Mouse (Mus musculus) neural tube, embryonic 14.5 days (tissue): ENCODE measurements at regions not wholly inside any gene's neighbourhood (a gene's known extent, or its start where the extent isn't known, plus 50 kb on each side); places are given as distances from the start of the nearest gene placed in this dataset.

Source experiments
- ATAC-seq: fragments of 200-750 bp; cut with Nextera tagmentation; 2 replicates; pipeline ENCODE4 v1.8.0; 2017; ENCODE audit warnings: low read depth, mild to moderate bottlenecking, moderate TSS enrichment, moderate library complexity
- H3K27ac ChIP-seq: fragments of 300-500 bp; sonication (generic); 2 replicates; pipeline ENCODE4 v1.5.1; 2014; ENCODE audit warnings: low read depth, mild to moderate bottlenecking, control low read depth, low read length, moderate library complexity, mixed read lengths
- H3K27me3 ChIP-seq: fragments of 300-500 bp; sonication (generic); 2 replicates; pipeline ENCODE4 v1.6.1; 2014; ENCODE audit warnings: low read length; ENCODE audit not compliant: control insufficient read depth, insufficient read depth
- H3K36me3 ChIP-seq: fragments of 300-500 bp; sonication (generic); 2 replicates; pipeline ENCODE4 v1.6.1; 2014; ENCODE audit warnings: low read length, mixed read lengths; ENCODE audit not compliant: control insufficient read depth, insufficient read depth
- H3K4me1 ChIP-seq: fragments of 300-500 bp; sonication (generic); 2 replicates; pipeline ENCODE4 v1.6.1; 2014; ENCODE audit warnings: low read length; ENCODE audit not compliant: control insufficient read depth, insufficient read depth
- H3K4me2 ChIP-seq: fragments of 300-500 bp; sonication (generic); 2 replicates; pipeline ENCODE4 v1.6.1; 2014; ENCODE audit warnings: mild to moderate bottlenecking, low read depth, low read length, control low read depth
- H3K4me3 ChIP-seq: fragments of 300-500 bp; sonication (generic); 2 replicates; pipeline ENCODE4 v1.5.1; 2014; ENCODE audit warnings: low read depth, low read length, control low read depth, mixed read lengths
- H3K9ac ChIP-seq: fragments of 300-500 bp; sonication (generic); replicated peaks from 2 replicates; pipeline ENCODE4 v1.6.1; 2014; ENCODE audit warnings: low read depth, mild to moderate bottlenecking, control low read depth, low read length, mixed read lengths
- H3K9me3 ChIP-seq: fragments of 300-500 bp; sonication (generic); 2 replicates; pipeline ENCODE4 v1.6.1; 2016; ENCODE audit warnings: low read length; ENCODE audit not compliant: control insufficient read depth
- WGBS: fragments of 180-500 bp; shearing (Covaris S2); extraction: QIAGEN DNeasy Blood & Tissue Kit; methylation state at CpG from one replicate; pipeline ENCODE4 v1.1.7; 2014; 5-methylcytosine and 5-hydroxymethylcytosine counted together

- Histone ChIP-seq H3K4me3 (no peak overlapping the region), H3K36me3 (no peaks in the 10 kb centered on the region), H3K27me3 (no peaks in the 10 kb centered on the region), H3K4me1 (no peaks in the 10 kb centered on the region), H3K9me3 (no peaks in the 10 kb centered on the region), H3K4me2 (no peak overlapping the region), H3K27ac (no peak overlapping the region), H3K9ac (no peak overlapping the region)
- ATAC-seq: no peak
- WGBS: 80% methylated on average over 1 of the region's 1 CpGs
Observed at GRCm38 (mm10) chr13:114684298-114684697, 133.7 kb upstream of the Mocs2 start.

GRCm38 (mm10) chr13:114685368-114685767 is 132.7 kb upstream of the Mocs2 start:
- no peak overlapping the region for H3K4me3 ChIP-seq
- ATAC-seq: no peak
- no peaks in the 10 kb centered on the region for H3K36me3 ChIP-seq
- no peak overlapping the region for H3K27ac ChIP-seq
- WGBS: 55% methylated on average over 4 of the region's 4 CpGs
- H3K9ac ChIP-seq: no peak overlapping the region
- no peak overlapping the region for H3K4me2 ChIP-seq
- H3K4me1 ChIP-seq: no peaks in the 10 kb centered on the region
- no peaks in the 10 kb centered on the region for H3K9me3 ChIP-seq
- H3K27me3 ChIP-seq: no peaks in the 10 kb centered on the region

GRCm38 (mm10) chr13:114712601-114713000 is 105.4 kb upstream of the Mocs2 start:
- Histone ChIP-seq H3K4me2 (no peak overlapping the region), H3K4me1 (no peaks in the 10 kb centered on the region), H3K27ac (no peak overlapping the region), H3K36me3 (no peaks in the 10 kb centered on the region), H3K9ac (no peak overlapping the region), H3K27me3 (no peaks in the 10 kb centered on the region), H3K9me3 (no peaks in the 10 kb centered on the region), H3K4me3 (no peak overlapping the region)
- 65% methylated on average over 2 of the region's 2 CpGs for WGBS
- ATAC-seq: no peak

GRCm38 (mm10) chr13:114719771-114720170 is 98.3 kb upstream of the Mocs2 start:
- H3K36me3 ChIP-seq: no peaks in the 10 kb centered on the region
- H3K4me3 ChIP-seq: no peak overlapping the region
- no peak overlapping the region for H3K27ac ChIP-seq
- H3K4me2 ChIP-seq: no peak overlapping the region
- no peak for ATAC-seq
- 81% methylated on average over 4 of the region's 4 CpGs for WGBS
- H3K9ac ChIP-seq: no peak overlapping the region
- H3K27me3 ChIP-seq: no peaks in the 10 kb centered on the region
- H3K9me3 ChIP-seq: no peaks in the 10 kb centered on the region
- H3K4me1 ChIP-seq: no peaks in the 10 kb centered on the region

GRCm38 (mm10) chr13:114726828-114727227 is 91.2 kb upstream of the Mocs2 start:
- Histone ChIP-seq H3K27me3 (no peaks in the 10 kb centered on the region), H3K4me1 (no peaks in the 10 kb centered on the region), H3K27ac (no peak overlapping the region), H3K4me2 (no peak overlapping the region), H3K9me3 (no peaks in the 10 kb centered on the region), H3K4me3 (no peak overlapping the region), H3K36me3 (no peaks in the 10 kb centered on the region), H3K9ac (no peak overlapping the region)
- no peak for ATAC-seq
- 89% methylated on average over 4 of the region's 4 CpGs for WGBS

- Histone ChIP-seq H3K4me3 (no peak overlapping the region), H3K9me3 (no peaks in the 10 kb centered on the region), H3K9ac (no peak overlapping the region), H3K36me3 (no peaks in the 10 kb centered on the region), H3K4me2 (no peak overlapping the region), H3K27ac (no peak overlapping the region), H3K4me1 (no peaks in the 10 kb centered on the region), H3K27me3 (no peaks in the 10 kb centered on the region)
- 89% methylated on average over 7 of the region's 7 CpGs for WGBS
- no peak for ATAC-seq
Observed at GRCm38 (mm10) chr13:114735066-114735465, 83.0 kb upstream of the Mocs2 start.

GRCm38 (mm10) chr13:114736066-114736465 is 82.0 kb upstream of the Mocs2 start:
- ATAC-seq: no peak
- no peak overlapping the region for H3K4me3 ChIP-seq
- H3K9ac ChIP-seq: no peak overlapping the region
- no peaks in the 10 kb centered on the region for H3K9me3 ChIP-seq
- H3K27ac ChIP-seq: no peak overlapping the region
- H3K27me3 ChIP-seq: no peaks in the 10 kb centered on the region
- H3K4me2 ChIP-seq: no peak overlapping the region
- no peaks in the 10 kb centered on the region for H3K36me3 ChIP-seq
- no peaks in the 10 kb centered on the region for H3K4me1 ChIP-seq
- WGBS: 95% methylated on average over 4 of the region's 4 CpGs

GRCm38 (mm10) chr13:114742534-114742933 is 75.5 kb upstream of the Mocs2 start:
- no peaks in the 10 kb centered on the region for H3K4me1 ChIP-seq
- H3K9ac ChIP-seq: no peak overlapping the region
- H3K4me3 ChIP-seq: no peak overlapping the region
- 89% methylated on average over 3 of the region's 3 CpGs for WGBS
- H3K36me3 ChIP-seq: no peaks in the 10 kb centered on the region
- H3K27me3 ChIP-seq: no peaks in the 10 kb centered on the region
- no peak overlapping the region for H3K27ac ChIP-seq
- no peak overlapping the region for H3K4me2 ChIP-seq
- H3K9me3 ChIP-seq: no peaks in the 10 kb centered on the region
- ATAC-seq: no peak

- ATAC-seq: no peak
Observed at GRCm38 (mm10) chr13:114745814-114746213, 72.2 kb upstream of the Mocs2 start.

GRCm38 (mm10) chr13:114757459-114757858 is 60.6 kb upstream of the Mocs2 start:
- no peak overlapping the region for H3K4me3 ChIP-seq
- ATAC-seq: no peak

More at GRCm38 (mm10) chr13:114745814-114746213, 72.2 kb upstream of the Mocs2 start:
- Histone ChIP-seq H3K4me2 (no peak overlapping the region), H3K4me3 (no peak overlapping the region), H3K9me3 (no peaks in the 10 kb centered on the region), H3K27ac (no peak overlapping the region), H3K9ac (no peak overlapping the region), H3K4me1 (no peaks in the 10 kb centered on the region), H3K27me3 (no peaks in the 10 kb centered on the region), H3K36me3 (no peaks in the 10 kb centered on the region)
- 93% methylated on average over 2 of the region's 2 CpGs for WGBS

More at GRCm38 (mm10) chr13:114757459-114757858, 60.6 kb upstream of the Mocs2 start:
- Histone ChIP-seq H3K4me1 (no peaks in the 10 kb centered on the region), H3K9ac (no peak overlapping the region), H3K4me2 (no peak overlapping the region), H3K27ac (no peak overlapping the region), H3K36me3 (no peaks in the 10 kb centered on the region), H3K9me3 (no peaks in the 10 kb centered on the region), H3K27me3 (no peaks in the 10 kb centered on the region)
